Mouse (Mus musculus): Measurements from ENCODE around the gene Kcnk10. TPM values are rescaled to one million over a fixed set of nuclear protein-coding genes. Genes with fewer than 3 reads are reported as not detected.

The Kcnk10 gene
- polyA plus RNA-seq, 1 experiment from 2014 or later: 0.49 TPM

DNA sequence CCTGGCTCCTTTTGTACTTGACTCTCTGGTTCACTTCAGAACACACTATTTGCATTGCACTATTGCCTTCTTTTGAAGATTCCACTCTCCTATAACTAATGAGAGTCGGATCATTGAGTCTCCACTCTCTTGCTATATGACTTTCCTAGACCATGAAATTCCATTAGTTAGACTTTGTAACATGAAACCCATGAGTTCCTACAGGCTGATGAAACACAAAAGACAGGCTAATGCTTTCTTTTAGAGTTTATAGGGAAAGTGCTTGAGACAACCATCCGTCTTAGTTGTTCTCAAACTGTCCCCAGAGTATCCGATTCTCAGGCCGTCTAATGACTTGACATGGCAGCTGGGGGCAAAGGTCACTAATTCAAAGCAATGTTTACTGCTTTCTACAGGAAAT, 172.0 kb downstream of the Kcnk10 start:
- no peaks in the 10 kb centered on the region for H3K27me3 ChIP-seq (ENCODE audit: insufficient read depth, low read length)
- no peaks in the 10 kb centered on the region for H3K36me3 ChIP-seq (ENCODE audit: insufficient read depth, low read length)
- H3K4me3 ChIP-seq (replicated peaks; ENCODE audit: low read depth, low read length): no peak overlapping the region
- H3K27ac ChIP-seq: no peak overlapping the region
- peak; percentile 63 for ATAC-seq (replicated peaks; ENCODE audit: low FRiP score, low read depth)
- WGBS: 14% methylated on average over 4 of the region's 4 CpGs
- H3K9ac ChIP-seq (ENCODE audit: low read depth, low read length): no peak overlapping the region
- no peak for TF ChIP-seq CTCF (IDR thresholded peaks at IDR 0.05; ENCODE audit: low read depth)
- no peaks in the 10 kb centered on the region for H3K9me3 ChIP-seq (replicated peaks; ENCODE audit: low read length)
- DNase-seq (ENCODE audit: low spot score): peak; percentile 71
- no peaks in the 10 kb centered on the region for H3K4me1 ChIP-seq (replicated peaks; ENCODE audit: insufficient read depth, low read length)
- H3K4me2 ChIP-seq (ENCODE audit: low read length): no peak overlapping the region

DNA sequence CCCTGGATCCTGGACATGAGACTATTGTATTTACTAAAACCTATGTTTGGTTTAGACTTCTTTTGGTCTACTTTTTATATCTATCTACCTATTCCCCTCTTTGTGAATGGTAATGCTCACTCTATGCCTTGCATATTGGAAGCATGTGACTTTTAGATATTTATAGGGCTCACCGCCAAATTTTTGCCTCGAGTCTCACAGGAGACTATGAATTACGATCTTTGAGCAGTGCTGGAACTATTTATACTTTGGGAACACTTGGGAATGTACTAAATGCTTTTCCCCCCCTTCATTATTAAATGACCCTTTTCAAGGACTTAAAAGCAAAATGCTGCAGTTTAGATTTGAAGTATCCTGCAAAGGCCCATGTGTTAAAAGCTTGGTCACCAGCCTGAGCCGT, 181.5 kb downstream of the Kcnk10 start:
- H3K27me3 ChIP-seq (ENCODE audit: insufficient read depth, low read length): no peaks in the 10 kb centered on the region
- H3K4me3 ChIP-seq (replicated peaks; ENCODE audit: low read depth, low read length): no peak overlapping the region
- WGBS: 42% methylated on average over 4 of the region's 4 CpGs
- no peaks in the 10 kb centered on the region for H3K9me3 ChIP-seq (replicated peaks; ENCODE audit: low read length)
- no peaks in the 10 kb centered on the region for H3K4me1 ChIP-seq (replicated peaks; ENCODE audit: insufficient read depth, low read length)
- H3K27ac ChIP-seq: no peak overlapping the region
- DNase-seq (ENCODE audit: low spot score): peak; percentile 69
- no peaks in the 10 kb centered on the region for H3K36me3 ChIP-seq (ENCODE audit: insufficient read depth, low read length)
- H3K4me2 ChIP-seq (ENCODE audit: low read length): no peak overlapping the region
- TF ChIP-seq CTCF (IDR thresholded peaks at IDR 0.05; ENCODE audit: low read depth): no peak
- ATAC-seq (replicated peaks; ENCODE audit: low FRiP score, low read depth): no peak
- H3K9ac ChIP-seq (ENCODE audit: low read depth, low read length): no peak overlapping the region

- no peak overlapping the region for H3K4me2 ChIP-seq (ENCODE audit: low read length)
- H3K4me3 ChIP-seq (replicated peaks; ENCODE audit: low read depth, low read length): no peak overlapping the region
- no peaks in the 10 kb centered on the region for H3K4me1 ChIP-seq (replicated peaks; ENCODE audit: insufficient read depth, low read length)
- H3K27me3 ChIP-seq (ENCODE audit: insufficient read depth, low read length): no peaks in the 10 kb centered on the region
- no peak for DNase-seq (ENCODE audit: low spot score)
- no peak overlapping the region for H3K9ac ChIP-seq (ENCODE audit: low read depth, low read length)
- 89% methylated on average over 5 of the region's 5 CpGs for WGBS
- H3K9me3 ChIP-seq (replicated peaks; ENCODE audit: low read length): no peaks in the 10 kb centered on the region
- no peak for ATAC-seq (replicated peaks; ENCODE audit: low FRiP score, low read depth)
- no peak for TF ChIP-seq CTCF (IDR thresholded peaks at IDR 0.05; ENCODE audit: low read depth)
- no peak overlapping the region for H3K27ac ChIP-seq
- no peaks in the 10 kb centered on the region for H3K36me3 ChIP-seq (ENCODE audit: insufficient read depth, low read length)
Measured at GRCm38 (mm10) chr12:98394115-98394514, 184.0 kb downstream of the Kcnk10 start.

DNA sequence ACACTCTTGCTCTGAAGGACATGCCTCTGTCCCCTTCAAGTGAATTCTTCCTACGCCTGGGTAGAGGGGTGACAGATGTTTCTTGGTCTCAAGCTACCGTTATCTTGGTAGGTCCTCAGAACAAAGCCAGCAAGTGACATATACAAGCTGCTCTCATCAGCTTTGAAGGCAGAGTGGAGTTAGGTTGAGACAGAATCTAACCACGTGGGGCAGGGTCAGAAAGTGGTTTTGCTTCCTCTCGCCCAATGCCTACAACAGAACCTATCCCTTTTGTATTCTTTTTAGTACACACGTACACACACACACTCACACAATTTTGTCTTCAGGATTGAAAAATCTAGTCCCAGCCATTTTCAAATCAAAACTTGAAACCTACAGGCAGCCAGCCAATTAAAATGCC, 186.8 kb downstream of the Kcnk10 start:
- no peak for TF ChIP-seq CTCF (IDR thresholded peaks at IDR 0.05; ENCODE audit: low read depth)
- ATAC-seq (replicated peaks; ENCODE audit: low FRiP score, low read depth) (no peak), DNase-seq (ENCODE audit: low spot score) (no peak)
- Histone ChIP-seq H3K4me2 (ENCODE audit: low read length) (no peak overlapping the region), H3K9ac (ENCODE audit: low read depth, low read length) (no peak overlapping the region), H3K4me1 (replicated peaks; ENCODE audit: insufficient read depth, low read length) (no peaks in the 10 kb centered on the region), H3K27ac (no peak overlapping the region), H3K9me3 (replicated peaks; ENCODE audit: low read length) (no peaks in the 10 kb centered on the region), H3K36me3 (ENCODE audit: insufficient read depth, low read length) (no peaks in the 10 kb centered on the region), H3K27me3 (ENCODE audit: insufficient read depth, low read length) (no peaks in the 10 kb centered on the region), H3K4me3 (replicated peaks; ENCODE audit: low read depth, low read length) (no peak overlapping the region)
- 66% methylated on average over 5 of the region's 5 CpGs for WGBS

GRCm38 (mm10) chr12:98389618-98390017, 188.5 kb downstream of the Kcnk10 start:
- H3K4me3 ChIP-seq (replicated peaks; ENCODE audit: low read depth, low read length): no peak overlapping the region
- no peak overlapping the region for H3K27ac ChIP-seq
- no peaks in the 10 kb centered on the region for H3K36me3 ChIP-seq (ENCODE audit: insufficient read depth, low read length)
- DNase-seq (ENCODE audit: low spot score) (no peak), ATAC-seq (replicated peaks; ENCODE audit: low FRiP score, low read depth) (no peak)
- WGBS: 88% methylated on average over 4 of the region's 4 CpGs
- no peaks in the 10 kb centered on the region for H3K4me1 ChIP-seq (replicated peaks; ENCODE audit: insufficient read depth, low read length)
- no peaks in the 10 kb centered on the region for H3K27me3 ChIP-seq (ENCODE audit: insufficient read depth, low read length)
- no peak for TF ChIP-seq CTCF (IDR thresholded peaks at IDR 0.05; ENCODE audit: low read depth)
- no peak overlapping the region for H3K4me2 ChIP-seq (ENCODE audit: low read length)
- no peak overlapping the region for H3K9ac ChIP-seq (ENCODE audit: low read depth, low read length)
- no peaks in the 10 kb centered on the region for H3K9me3 ChIP-seq (replicated peaks; ENCODE audit: low read length)

Other genes starting within 250 kb of the Kcnk10 start
- 11.3 and 13.2 TPM in 2 replicates for gene Spata7, start 49.8 kb upstream of the Kcnk10 start, polyA plus RNA-seq (2015; fragmentation: Nextera tagmentation; extraction: Ambion mirVana)
- 6.4 and 7.2 TPM in 2 replicates for gene Ptpn21, start 159.1 kb upstream of the Kcnk10 start, polyA plus RNA-seq (2015; fragmentation: Nextera tagmentation; extraction: Ambion mirVana)
- 105 and 107 TPM in 2 replicates for gene Zc3h14, start 168.7 kb upstream of the Kcnk10 start, polyA plus RNA-seq (2015; fragmentation: Nextera tagmentation; extraction: Ambion mirVana)